Mouse (Mus musculus): ENCODE data around the gene Jarid2. TPM values are rescaled to one million over a fixed set of nuclear protein-coding genes. Genes with fewer than 3 reads are reported as not detected.

Jarid2 gene
- polyA plus RNA-seq, 1 experiment = 3.9 TPM

DNA sequence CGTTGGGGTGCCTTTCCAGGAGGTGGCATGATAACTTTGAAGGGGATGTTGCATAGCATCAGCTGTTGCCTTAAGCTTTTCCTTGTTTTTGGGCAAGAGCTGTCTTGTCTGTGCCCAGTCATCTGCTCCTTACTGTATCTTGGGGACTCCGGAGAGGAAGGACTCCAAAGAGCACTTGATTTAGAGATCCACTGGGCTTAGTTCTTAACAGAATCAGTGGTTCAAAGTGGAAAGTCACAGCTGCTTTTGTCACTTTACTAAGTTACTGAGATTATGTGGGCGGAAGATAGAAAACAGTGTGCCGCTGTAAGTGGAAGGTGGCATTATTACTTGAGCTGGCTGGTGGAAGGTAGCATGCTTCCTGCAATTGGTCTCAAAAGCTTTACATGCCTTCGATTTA is 5.2 kb downstream of the Jarid2 start:
- H3K4me2 ChIP-seq (ENCODE audit: low read depth) = peak overlapping the region; percentile 84
- TF ChIP-seq POLR2AphosphoS2 (IDR thresholded peaks at IDR 0.05; ENCODE audit: insufficient read length, low read depth) (no peak), MYOD1 (IDR thresholded peaks at IDR 0.05; ENCODE audit: control insufficient read depth in 1 of 3, insufficient read length in 2 of 3, low read depth in 2 of 3) (no peak), SRF (IDR thresholded peaks at IDR 0.05; ENCODE audit: control insufficient read depth, insufficient read length, low read depth) (no peak), MYOG (IDR thresholded peaks at IDR 0.05; ENCODE audit: control insufficient read depth in 1 of 3, insufficient read depth in 1 of 3, insufficient read length in 2 of 3, low read depth in 2 of 3) (no peak), POLR2A (IDR thresholded peaks at IDR 0.05; ENCODE audit: insufficient read length, low read depth) (no peak), REST (IDR thresholded peaks at IDR 0.05; ENCODE audit: insufficient read depth, insufficient read length) (no peak), USF1 (IDR thresholded peaks at IDR 0.05; ENCODE audit: low read depth) (no peak), CEBPB (IDR thresholded peaks at IDR 0.05; ENCODE audit: insufficient read depth, poor library complexity, severe bottlenecking) (no peak), TCF3 (IDR thresholded peaks at IDR 0.05; ENCODE audit: insufficient read length, low read depth) (no peak), TCF12 (IDR thresholded peaks at IDR 0.05; ENCODE audit: insufficient read depth, poor library complexity, severe bottlenecking) (no peak)
- H3K27me3 ChIP-seq (ENCODE audit: control insufficient read depth, insufficient read depth, insufficient read length) = no peaks in the 10 kb centered on the region
- H3K4me3 ChIP-seq = peak overlapping the region; percentile 39
- H3K79me2 ChIP-seq (ENCODE audit: control insufficient read depth, insufficient read depth) = peaks cover 62% of the 10 kb centered on the region
- H3K36me3 ChIP-seq (ENCODE audit: control insufficient read depth, insufficient read depth) = no peaks in the 10 kb centered on the region
- no peak overlapping the region for H3ac ChIP-seq (ENCODE audit: control insufficient read depth, insufficient read length)

DNA sequence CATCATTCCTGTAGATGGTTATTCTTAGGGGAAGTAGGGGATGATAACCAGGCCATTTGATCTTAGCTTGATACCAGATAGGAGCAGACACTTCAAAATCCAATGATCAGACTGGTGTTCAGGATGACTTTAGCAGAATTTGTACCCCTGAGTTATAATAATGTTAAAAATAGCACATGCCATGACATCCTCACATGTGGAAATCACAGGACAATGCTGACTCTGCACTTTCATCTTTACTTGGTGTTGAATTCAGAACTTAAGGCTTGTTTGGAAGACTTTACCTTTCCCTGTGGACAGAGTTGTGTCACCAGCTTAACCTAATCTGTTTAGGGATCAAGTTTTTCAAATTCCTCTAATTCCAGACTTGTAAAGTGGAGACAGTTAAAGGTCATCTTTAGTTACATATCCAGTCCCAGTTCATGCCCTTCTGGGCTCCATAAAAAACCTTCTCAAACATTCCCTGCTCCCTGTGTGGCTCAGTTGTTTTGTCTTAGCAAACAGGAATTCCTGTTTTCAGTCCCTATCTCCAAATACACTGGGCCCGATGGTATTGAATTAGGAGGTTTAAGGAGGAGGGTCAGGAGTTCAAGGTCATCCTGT is 5.9 kb downstream of the Jarid2 start:
- Histone ChIP-seq H3K27me3 (ENCODE audit: control insufficient read depth, insufficient read depth, insufficient read length) (no peaks in the 10 kb centered on the region), H3ac (ENCODE audit: control insufficient read depth, insufficient read length) (no peak overlapping the region), H3K79me2 (ENCODE audit: control insufficient read depth, insufficient read depth) (peaks cover 66% of the 10 kb centered on the region), H3K4me2 (ENCODE audit: low read depth) (peak overlapping the region; percentile 84), H3K36me3 (ENCODE audit: control insufficient read depth, insufficient read depth) (no peaks in the 10 kb centered on the region), H3K4me3 (no peak overlapping the region)
- TF ChIP-seq TCF12 (IDR thresholded peaks at IDR 0.05; ENCODE audit: insufficient read depth, poor library complexity, severe bottlenecking) (no peak), CEBPB (IDR thresholded peaks at IDR 0.05; ENCODE audit: insufficient read depth, poor library complexity, severe bottlenecking) (no peak), POLR2A (IDR thresholded peaks at IDR 0.05; ENCODE audit: insufficient read length, low read depth) (no peak), MYOG (IDR thresholded peaks at IDR 0.05; ENCODE audit: control insufficient read depth in 1 of 3, insufficient read depth in 1 of 3, insufficient read length in 2 of 3, low read depth in 2 of 3) (no peak), SRF (IDR thresholded peaks at IDR 0.05; ENCODE audit: control insufficient read depth, insufficient read length, low read depth) (no peak), TCF3 (IDR thresholded peaks at IDR 0.05; ENCODE audit: insufficient read length, low read depth) (no peak), USF1 (IDR thresholded peaks at IDR 0.05; ENCODE audit: low read depth) (no peak), POLR2AphosphoS2 (IDR thresholded peaks at IDR 0.05; ENCODE audit: insufficient read length, low read depth) (no peak), REST (IDR thresholded peaks at IDR 0.05; ENCODE audit: insufficient read depth, insufficient read length) (no peak), MAX (IDR thresholded peaks at IDR 0.05; ENCODE audit: low read depth) (no peak), MYOD1 (IDR thresholded peaks at IDR 0.05; ENCODE audit: control insufficient read depth in 1 of 3, insufficient read length in 2 of 3, low read depth in 2 of 3) (no peak)

GRCm38 (mm10) chr13:44737297-44737696 is 8.0 kb downstream of the Jarid2 start:
- Histone ChIP-seq H3K79me2 (ENCODE audit: control insufficient read depth, insufficient read depth) (peaks cover 80% of the 10 kb centered on the region), H3ac (ENCODE audit: control insufficient read depth, insufficient read length) (no peak overlapping the region), H3K4me3 (no peak overlapping the region), H3K4me2 (ENCODE audit: low read depth) (no peak overlapping the region), H3K27me3 (ENCODE audit: control insufficient read depth, insufficient read depth, insufficient read length) (no peaks in the 10 kb centered on the region), H3K36me3 (ENCODE audit: control insufficient read depth, insufficient read depth) (no peaks in the 10 kb centered on the region)
- TF ChIP-seq MYOD1 (IDR thresholded peaks at IDR 0.05; ENCODE audit: control insufficient read depth in 1 of 3, insufficient read length in 2 of 3, low read depth in 2 of 3) = no peak
- TF ChIP-seq CEBPB (IDR thresholded peaks at IDR 0.05; ENCODE audit: insufficient read depth, poor library complexity, severe bottlenecking) = no peak
- no peak for TF ChIP-seq USF1 (IDR thresholded peaks at IDR 0.05; ENCODE audit: low read depth)
- TF ChIP-seq REST (IDR thresholded peaks at IDR 0.05; ENCODE audit: insufficient read depth, insufficient read length) = no peak
- no peak for TF ChIP-seq POLR2A (IDR thresholded peaks at IDR 0.05; ENCODE audit: insufficient read length, low read depth)
- TF ChIP-seq SRF (IDR thresholded peaks at IDR 0.05; ENCODE audit: control insufficient read depth, insufficient read length, low read depth) = no peak
- no peak for TF ChIP-seq TCF3 (IDR thresholded peaks at IDR 0.05; ENCODE audit: insufficient read length, low read depth)
- peak in 1 of 3 experiments; percentile 41 for TF ChIP-seq MYOG (IDR thresholded peaks at IDR 0.05; ENCODE audit: control insufficient read depth in 1 of 3, insufficient read depth in 1 of 3, insufficient read length in 2 of 3, low read depth in 2 of 3)
- no peak for TF ChIP-seq TCF12 (IDR thresholded peaks at IDR 0.05; ENCODE audit: insufficient read depth, poor library complexity, severe bottlenecking)

DNA sequence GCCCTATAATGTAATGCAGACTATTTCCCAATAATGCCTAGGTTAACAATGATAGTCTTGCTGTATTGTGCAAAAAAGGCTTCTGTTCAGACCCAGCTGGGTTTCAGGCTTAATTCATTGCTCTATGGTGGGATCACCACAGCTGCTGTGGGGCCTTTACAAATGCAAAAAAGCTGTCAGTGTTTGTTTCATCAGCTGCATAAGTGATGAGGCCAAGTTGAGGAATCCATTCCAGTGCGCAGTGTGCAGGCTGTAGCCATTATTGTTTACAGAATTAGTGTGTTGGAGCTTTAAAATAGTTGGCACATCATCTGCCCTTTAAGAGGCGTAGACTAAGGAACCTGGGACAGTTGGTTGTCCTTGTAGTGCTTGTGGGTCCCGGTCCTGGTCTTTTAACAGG is 22.5 kb downstream of the Jarid2 start:
- Histone ChIP-seq H3K36me3 (ENCODE audit: control insufficient read depth, insufficient read depth) (no peaks in the 10 kb centered on the region), H3ac (ENCODE audit: control insufficient read depth, insufficient read length) (no peak overlapping the region), H3K4me2 (ENCODE audit: low read depth) (no peak overlapping the region), H3K4me3 (no peak overlapping the region), H3K27me3 (ENCODE audit: control insufficient read depth, insufficient read depth, insufficient read length) (no peaks in the 10 kb centered on the region), H3K79me2 (ENCODE audit: control insufficient read depth, insufficient read depth) (peaks cover 42% of the 10 kb centered on the region)
- TF ChIP-seq POLR2A (IDR thresholded peaks at IDR 0.05; ENCODE audit: insufficient read length, low read depth) (no peak), REST (IDR thresholded peaks at IDR 0.05; ENCODE audit: insufficient read depth, insufficient read length) (no peak), MYOG (IDR thresholded peaks at IDR 0.05; ENCODE audit: control insufficient read depth in 1 of 3, insufficient read depth in 1 of 3, insufficient read length in 2 of 3, low read depth in 2 of 3) (no peak), POLR2AphosphoS2 (IDR thresholded peaks at IDR 0.05; ENCODE audit: insufficient read length, low read depth) (no peak), TCF12 (IDR thresholded peaks at IDR 0.05; ENCODE audit: insufficient read depth, poor library complexity, severe bottlenecking) (no peak), USF1 (IDR thresholded peaks at IDR 0.05; ENCODE audit: low read depth) (no peak), SRF (IDR thresholded peaks at IDR 0.05; ENCODE audit: control insufficient read depth, insufficient read length, low read depth) (no peak)

- peaks cover 42% of the 10 kb centered on the region for H3K79me2 ChIP-seq (ENCODE audit: control insufficient read depth, insufficient read depth)
- no peaks in the 10 kb centered on the region for H3K36me3 ChIP-seq (ENCODE audit: control insufficient read depth, insufficient read depth)
- H3K4me2 ChIP-seq (ENCODE audit: low read depth) = no peak overlapping the region
- H3ac ChIP-seq (ENCODE audit: control insufficient read depth, insufficient read length) = no peak overlapping the region
- no peaks in the 10 kb centered on the region for H3K27me3 ChIP-seq (ENCODE audit: control insufficient read depth, insufficient read depth, insufficient read length)
- no peak overlapping the region for H3K4me3 ChIP-seq
- TF ChIP-seq POLR2AphosphoS2 (IDR thresholded peaks at IDR 0.05; ENCODE audit: insufficient read length, low read depth) (no peak), MYOD1 (IDR thresholded peaks at IDR 0.05; ENCODE audit: control insufficient read depth in 1 of 3, insufficient read length in 2 of 3, low read depth in 2 of 3) (no peak), SRF (IDR thresholded peaks at IDR 0.05; ENCODE audit: control insufficient read depth, insufficient read length, low read depth) (no peak), USF1 (IDR thresholded peaks at IDR 0.05; ENCODE audit: low read depth) (no peak), REST (IDR thresholded peaks at IDR 0.05; ENCODE audit: insufficient read depth, insufficient read length) (no peak), TCF3 (IDR thresholded peaks at IDR 0.05; ENCODE audit: insufficient read length, low read depth) (no peak), E2F4 (IDR thresholded peaks at IDR 0.05; ENCODE audit: insufficient read depth) (no peak), MYOG (IDR thresholded peaks at IDR 0.05; ENCODE audit: control insufficient read depth in 1 of 3, insufficient read depth in 1 of 3, insufficient read length in 2 of 3, low read depth in 2 of 3) (no peak), CEBPB (IDR thresholded peaks at IDR 0.05; ENCODE audit: insufficient read depth, poor library complexity, severe bottlenecking) (no peak)
Measured at GRCm38 (mm10) chr13:44753206-44753605, 23.9 kb downstream of the Jarid2 start.
